ENCODE assay signal across 8 mouse cellular contexts in the genomic region with DNA sequence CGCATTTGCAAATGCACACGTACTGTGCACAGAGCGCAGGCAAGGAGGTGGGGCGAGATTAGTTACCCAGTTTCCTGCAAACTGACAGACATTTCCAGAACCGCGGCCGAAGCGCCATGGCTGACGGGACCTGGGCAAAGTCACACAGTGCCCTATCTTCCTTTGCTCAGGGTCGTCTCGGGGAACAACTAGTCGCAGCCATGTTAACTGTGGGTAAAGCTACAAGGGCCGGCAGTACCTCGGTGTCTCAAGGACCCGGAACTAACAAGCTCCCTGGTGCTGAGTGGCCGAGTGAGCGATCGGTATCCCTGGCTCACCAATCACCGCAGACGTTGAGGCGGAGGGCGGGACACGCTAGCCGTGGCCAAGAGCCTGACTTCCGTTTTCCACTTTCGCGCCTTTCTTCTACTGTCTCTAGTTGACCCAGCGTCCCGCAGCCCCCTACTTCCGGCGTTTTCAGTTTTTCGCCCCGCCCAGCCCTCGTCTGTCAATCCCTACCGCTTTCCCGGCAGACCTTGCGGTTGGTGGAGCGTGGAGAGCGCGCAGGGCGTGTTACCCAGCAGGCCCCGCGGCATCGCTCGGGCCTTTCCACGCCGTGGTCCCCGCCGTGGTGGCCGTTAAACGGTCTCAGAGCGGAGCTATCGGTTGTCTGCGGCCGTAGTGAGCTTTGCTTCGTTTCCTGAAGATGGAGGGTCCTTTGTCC. TPM values are rescaled to one million over a fixed set of nuclear protein-coding genes. Genes with fewer than 3 reads are reported as not detected.
DNase-seq lines count a peak whose midpoint lies in the region; ATAC-seq lines count a peak whose summit lies in the region.

A gene (minus strand): TSS at position 465 of the 703 bp plus-strand sequence.

- WGBS in heart, embryonic 10.5 days, result under 1% methylated on average over 56 of the region's 56 CpGs
- under 1% methylated on average over 56 of the region's 56 CpGs for WGBS in kidney, embryonic 15.5 days

- H3K36me3 ChIP-seq in heart, embryonic 10.5 days, result peaks cover 65% of the 10 kb centered on the region
- peaks cover 63% of the 10 kb centered on the region for H3K36me3 ChIP-seq in kidney, embryonic 15.5 days

- peak within 1 kb of the TSS; percentile 79 for H3K4me2 ChIP-seq in kidney, embryonic 15.5 days

- ATAC-seq in erythroblast, adult 5-6 weeks (replicated peaks; ENCODE audit: low FRiP score, poor library complexity, severe bottlenecking), result peak; percentile 96
- peak; percentile 99 for ATAC-seq in kidney, embryonic 15.5 days (replicated peaks; ENCODE audit: low FRiP score)
- ATAC-seq in monocyte, adult 5-6 weeks (replicated peaks; ENCODE audit: insufficient number of reproducible peaks, low FRiP score, low TSS enrichment, poor library complexity, severe bottlenecking), result peak; percentile 98

- H3K9ac ChIP-seq in kidney, embryonic 15.5 days, result peak within 1 kb of the TSS; percentile 98

- peak within 1 kb of the TSS; percentile 98 for H3K27ac ChIP-seq in heart, embryonic 10.5 days
- peak within 1 kb of the TSS; percentile 94 for H3K27ac ChIP-seq in kidney, embryonic 15.5 days

- H3K9me3 ChIP-seq in heart, embryonic 10.5 days, result no peaks in the 10 kb centered on the region
- no peaks in the 10 kb centered on the region for H3K9me3 ChIP-seq in kidney, embryonic 15.5 days (replicated peaks)

- peak within 1 kb of the TSS; percentile 91 for H3K4me3 ChIP-seq in heart, embryonic 10.5 days
- H3K4me3 ChIP-seq in kidney, embryonic 15.5 days (replicated peaks), result peak within 1 kb of the TSS; percentile 99

- no peaks in the 10 kb centered on the region for H3K27me3 ChIP-seq in heart, embryonic 10.5 days (ENCODE audit: insufficient read depth, poor library complexity, severe bottlenecking)
- no peaks in the 10 kb centered on the region for H3K27me3 ChIP-seq in kidney, embryonic 15.5 days

- peak; percentile 97 to 98 for DNase-seq in B cell, adult 2 months
- peak; percentile 100 for DNase-seq in brain, adult 2 months (ENCODE audit: low read depth, low spot score)
- DNase-seq in heart, embryonic 10.5 days (ENCODE audit: low spot score), result peak; percentile 100
- DNase-seq in liver, result peak; percentile 98
- DNase-seq in spleen, postnatal 4 days (ENCODE audit: low spot score in 2 of 2), result peak; percentile 98

- peaks cover 8% of the 10 kb centered on the region; the same call in 1 of the 2 replicates for H3K4me1 ChIP-seq in heart, embryonic 10.5 days
- H3K4me1 ChIP-seq in kidney, embryonic 15.5 days, result peaks cover 14% of the 10 kb centered on the region

RNA-seq across cellular contexts. Expression of the gene that starts here (rescaled TPM):
- total RNA-seq in erythroblast, adult 5-6 weeks (2015; ENCODE audit: low replicate concordance), result 44.4 and 51.4 TPM in 2 replicates
- 33.6 and 46.0 TPM in 2 replicates for total RNA-seq in erythroblast, adult 5-6 weeks (2017; ENCODE audit: low replicate concordance)
- 203 and 208 TPM in 2 replicates for polyA plus RNA-seq in heart, embryonic 10.5 days (2016; fragmentation: Nextera tagmentation; extraction: Ambion mirVana)
- 162 and 182 TPM in 2 replicates for polyA plus RNA-seq in kidney, embryonic 15.5 days (2015; fragmentation: Nextera tagmentation; extraction: Ambion mirVana)
- total RNA-seq in monocyte, adult 5-6 weeks (2017), result 38.6 to 83.5 TPM (median 62.1 TPM) in 3 replicates

Comparison
In these comparisons a context has a peak if more than half of its experiments do, and no peak if none do; other contexts are left out.
1. Peak in every context shown above with its lines: DNase-seq, ATAC-seq, H3K4me3 ChIP-seq and H3K27ac ChIP-seq.